Mouse (Mus musculus) heart, postnatal 0 days (tissue): ENCODE measurements around the gene Abr. TPM values are rescaled to one million over a fixed set of nuclear protein-coding genes. Genes with fewer than 3 reads are reported as not detected.

Experiments
- ATAC-seq: fragments of 200-750 bp; cut with Nextera tagmentation; 2 replicates; pipeline ENCODE4 v1.8.0; 2017; ENCODE audit warnings: low read depth, moderate number of reproducible peaks, moderate library complexity; ENCODE audit not compliant: insufficient read depth
- DNase-seq: peaks from one replicate; pipeline ENCODE4 v3.0.0-alpha.2; 2016; ENCODE audit warnings: low spot score
- H3K27ac ChIP-seq: fragments of 300-500 bp; sonication (generic); 2 replicates; pipeline ENCODE4 v1.5.1; 2014; ENCODE audit warnings: low read depth, mild to moderate bottlenecking
- H3K27me3 ChIP-seq: fragments of 300-500 bp; sonication (generic); 2 replicates; pipeline ENCODE4 v1.6.1; 2014; ENCODE audit warnings: low read length, mixed read lengths; ENCODE audit not compliant: control insufficient read depth, insufficient read depth
- H3K36me3 ChIP-seq: fragments of 300-500 bp; sonication (generic); replicated peaks from 2 replicates; pipeline ENCODE4 v1.6.1; 2014; ENCODE audit warnings: low read length, mixed read lengths; ENCODE audit not compliant: control insufficient read depth, insufficient read depth
- H3K4me1 ChIP-seq: fragments of 300-500 bp; sonication (generic); 2 replicates; pipeline ENCODE4 v1.6.1; 2014; ENCODE audit warnings: antibody characterized with exemption; ENCODE audit not compliant: control insufficient read depth, insufficient read depth
- H3K4me2 ChIP-seq: fragments of 300-500 bp; sonication (generic); 2 replicates; pipeline ENCODE4 v1.6.1; 2014; ENCODE audit warnings: low read depth, mild to moderate bottlenecking, low read length, moderate library complexity
- H3K4me3 ChIP-seq: fragments of 300-500 bp; sonication (generic); 2 replicates; pipeline ENCODE4 v1.5.1; 2014; ENCODE audit warnings: low read depth, low read length
- H3K9ac ChIP-seq: fragments of 300-500 bp; sonication (generic); replicated peaks from 2 replicates; pipeline ENCODE4 v1.6.1; 2014; ENCODE audit warnings: low read depth, low read length, mixed read lengths
- H3K9me3 ChIP-seq: fragments of 300-500 bp; sonication (generic); replicated peaks from 2 replicates; pipeline ENCODE4 v1.6.1; 2016; ENCODE audit warnings: low read length; ENCODE audit not compliant: control insufficient read depth
- CTCF ChIP-seq: IDR thresholded peaks from 2 replicates; pipeline ENCODE4 v1.5.1; 2016; ENCODE audit warnings: antibody characterized with exemption, control low read depth, low read depth
- EP300 ChIP-seq: IDR thresholded peaks from 2 replicates; pipeline ENCODE4 v1.6.1; 2016; ENCODE audit warnings: antibody characterized with exemption, low read depth
- WGBS: fragments of 180-500 bp; shearing (Covaris S2); extraction: QIAGEN DNeasy Blood & Tissue Kit; methylation state at CpG from one replicate; pipeline ENCODE4 v1.1.7; 2014; 5-methylcytosine and 5-hydroxymethylcytosine counted together
- polyA plus RNA-seq: library from polyadenylated mRNA; unstranded; fragments of >200 nt; fragmentation: Nextera tagmentation; extraction: Ambion mirVana; gene quantifications from 2 replicates; pipeline ENCODE4 v1.2.1, GENCODE M21; 2015
- total RNA-seq: library from RNA; depleted of rRNA; stranded (reverse); fragments of >200 nt; gene quantifications from 2 replicates; pipeline ENCODE4 v1.2.3, GENCODE M21; 2014; ENCODE audit warnings: low replicate concordance

The Abr gene
- total and polyA plus RNA-seq, 2 experiments from 2014 or later: 14.1 to 48.9 TPM

GRCm38 (mm10) chr11:76429046-76429445 is 193.1 kb downstream of the Abr start:
- no peak overlapping the region for H3K9ac ChIP-seq
- H3K27ac ChIP-seq: peak overlapping the region; percentile 67
- no peaks in the 10 kb centered on the region for H3K9me3 ChIP-seq
- no peak overlapping the region for H3K4me2 ChIP-seq
- peak; percentile 37; the same call in 1 of the 2 replicates for ATAC-seq
- no peaks in the 10 kb centered on the region for H3K27me3 ChIP-seq
- H3K36me3 ChIP-seq: 0 out of 2 replicates have a peak, but pooled peaks cover 3% of the 10 kb centered on the region
- peak; percentile 44 for TF ChIP-seq CTCF
- no peak for TF ChIP-seq EP300
- DNase-seq: no peak
- 45% methylated on average over 4 of the region's 4 CpGs for WGBS
- H3K4me3 ChIP-seq: no peak overlapping the region
- peaks cover 53% of the 10 kb centered on the region for H3K4me1 ChIP-seq

- DNase-seq (peak; percentile 73), ATAC-seq (peak; percentile 33)
- WGBS: 11% methylated on average over 3 of the region's 3 CpGs
These were observed 194.3 kb downstream of the Abr start for GRCm38 (mm10) chr11:76427781-76428180.

GRCm38 (mm10) chr11:76425749-76426148 is 196.4 kb downstream of the Abr start:
- peaks cover 17% of the 10 kb centered on the region for H3K36me3 ChIP-seq
- DNase-seq (no peak), ATAC-seq (no peak)
- no peak overlapping the region for H3K4me3 ChIP-seq
- H3K27me3 ChIP-seq: no peaks in the 10 kb centered on the region
- no peak overlapping the region for H3K27ac ChIP-seq
- WGBS: 81% methylated on average over 6 of the region's 6 CpGs
- peaks cover 45% of the 10 kb centered on the region for H3K4me1 ChIP-seq
- H3K9me3 ChIP-seq: no peaks in the 10 kb centered on the region
- TF ChIP-seq CTCF: no peak
- no peak for TF ChIP-seq EP300
- H3K4me2 ChIP-seq: no peak overlapping the region
- no peak overlapping the region for H3K9ac ChIP-seq

More at GRCm38 (mm10) chr11:76427781-76428180, 194.3 kb downstream of the Abr start:
- H3K9me3 ChIP-seq: no peaks in the 10 kb centered on the region
- H3K4me1 ChIP-seq: peaks cover 55% of the 10 kb centered on the region
- no peak overlapping the region for H3K4me3 ChIP-seq
- H3K27ac ChIP-seq: peak overlapping the region; percentile 67
- H3K36me3 ChIP-seq: peaks cover 7% of the 10 kb centered on the region
- peak overlapping the region; percentile 6; the same call in 1 of the 2 replicates for H3K4me2 ChIP-seq
- no peaks in the 10 kb centered on the region for H3K27me3 ChIP-seq
- TF ChIP-seq EP300 (no peak), CTCF (no peak)
- H3K9ac ChIP-seq: peak overlapping the region; percentile 16; the same call in 1 of the 2 replicates

- H3K9ac ChIP-seq: no peak overlapping the region
- H3K4me3 ChIP-seq: no peak overlapping the region
- no peak for TF ChIP-seq EP300
- no peak for TF ChIP-seq CTCF
- DNase-seq (no peak), ATAC-seq (no peak)
- no peak overlapping the region for H3K27ac ChIP-seq
- no peak overlapping the region for H3K4me2 ChIP-seq
- H3K4me1 ChIP-seq: peaks cover 9% of the 10 kb centered on the region; the same call in 1 of the 2 replicates
- peaks cover 61% of the 10 kb centered on the region for H3K36me3 ChIP-seq
- H3K9me3 ChIP-seq: no peaks in the 10 kb centered on the region
- WGBS: 70% methylated on average over 4 of the region's 4 CpGs
- H3K27me3 ChIP-seq: no peaks in the 10 kb centered on the region
These were observed 201.2 kb downstream of the Abr start for GRCm38 (mm10) chr11:76420896-76421295.

GRCm38 (mm10) chr11:76419179-76419578 is 202.9 kb downstream of the Abr start:
- Histone ChIP-seq H3K9me3 (no peaks in the 10 kb centered on the region), H3K9ac (no peak overlapping the region), H3K36me3 (peaks cover 78% of the 10 kb centered on the region), H3K4me1 (peaks cover 3% of the 10 kb centered on the region; the same call in 1 of the 2 replicates), H3K4me2 (no peak overlapping the region), H3K27ac (no peak overlapping the region), H3K27me3 (no peaks in the 10 kb centered on the region), H3K4me3 (no peak overlapping the region)
- ATAC-seq (no peak), DNase-seq (no peak)
- TF ChIP-seq EP300: no peak
- 0 out of 2 replicates have a peak, but pooled peaks have one; percentile 5 for TF ChIP-seq CTCF
- WGBS: 73% methylated on average over 4 of the region's 4 CpGs

GRCm38 (mm10) chr11:76418423-76418822 is 203.7 kb downstream of the Abr start:
- TF ChIP-seq CTCF (no peak), EP300 (no peak)
- no peak for DNase-seq
- 0 out of 2 replicates have a peak, but pooled peaks have one; percentile 26 for ATAC-seq
- H3K9ac ChIP-seq: no peak overlapping the region
- H3K4me1 ChIP-seq: no peaks in the 10 kb centered on the region
- peaks cover 86% of the 10 kb centered on the region for H3K36me3 ChIP-seq
- 58% methylated on average over 8 of the region's 8 CpGs for WGBS
- no peak overlapping the region for H3K4me2 ChIP-seq
- H3K27ac ChIP-seq: no peak overlapping the region
- no peaks in the 10 kb centered on the region for H3K9me3 ChIP-seq
- H3K4me3 ChIP-seq: no peak overlapping the region
- no peaks in the 10 kb centered on the region for H3K27me3 ChIP-seq
